Mouse (Mus musculus) heart, adult 9 months (tissue): Measurements from ENCODE around the gene Slc9a6.

Source experiments
- DNase-seq, 2 experiments: peaks; one replicate each; pipeline ENCODE4 v3.0.0; 2022; ENCODE audit warnings: low spot score in 2 of 2

Slc9a6 gene

GRCm38 (mm10) chrX:56665226-56665973, 55.8 kb downstream of the Slc9a6 start:
- peak in 1 of 2 experiments; percentile 27 for DNase-seq

GRCm38 (mm10) chrX:56667296-56667695, 57.7 kb downstream of the Slc9a6 start:
- DNase-seq: no peak

- no peak for DNase-seq
These were observed 58.5 kb downstream of the Slc9a6 start for GRCm38 (mm10) chrX:56668051-56668450.

GRCm38 (mm10) chrX:56668501-56668900, 58.9 kb downstream of the Slc9a6 start:
- DNase-seq: no peak

GRCm38 (mm10) chrX:56675556-56675955, 66.0 kb downstream of the Slc9a6 start:
- DNase-seq: peak in 1 of 2 experiments; percentile 23

- DNase-seq: no peak
These were observed 68.2 kb downstream of the Slc9a6 start for GRCm38 (mm10) chrX:56677736-56678135.

- DNase-seq: no peak
These were observed 69.5 kb downstream of the Slc9a6 start for GRCm38 (mm10) chrX:56679066-56679465.

- no peak for DNase-seq
These were observed 72.7 kb downstream of the Slc9a6 start for GRCm38 (mm10) chrX:56682156-56682720.

- peak; percentile 38 to 43 for DNase-seq
These were observed 74.0 kb downstream of the Slc9a6 start for GRCm38 (mm10) chrX:56683521-56683920.

- DNase-seq: no peak
These were observed 83.0 kb downstream of the Slc9a6 start for GRCm38 (mm10) chrX:56692554-56692953.

GRCm38 (mm10) chrX:56694539-56694938, 85.0 kb downstream of the Slc9a6 start:
- DNase-seq: no peak

GRCm38 (mm10) chrX:56697199-56697780, 87.7 kb downstream of the Slc9a6 start:
- no peak for DNase-seq

GRCm38 (mm10) chrX:56697886-56698285, 88.3 kb downstream of the Slc9a6 start:
- no peak for DNase-seq

GRCm38 (mm10) chrX:56701261-56701660, 91.7 kb downstream of the Slc9a6 start:
- DNase-seq: no peak

- no peak for DNase-seq
These were observed 94.5 kb downstream of the Slc9a6 start for GRCm38 (mm10) chrX:56703965-56704562.

GRCm38 (mm10) chrX:56708592-56709370, 99.2 kb downstream of the Slc9a6 start:
- no peak for DNase-seq

GRCm38 (mm10) chrX:56710522-56710921, 101.0 kb downstream of the Slc9a6 start:
- DNase-seq: no peak

GRCm38 (mm10) chrX:56712666-56713065, 103.1 kb downstream of the Slc9a6 start:
- DNase-seq: no peak
